Mouse (Mus musculus): Measurements from ENCODE around the gene Cxcr3.

The Cxcr3 gene

DNA sequence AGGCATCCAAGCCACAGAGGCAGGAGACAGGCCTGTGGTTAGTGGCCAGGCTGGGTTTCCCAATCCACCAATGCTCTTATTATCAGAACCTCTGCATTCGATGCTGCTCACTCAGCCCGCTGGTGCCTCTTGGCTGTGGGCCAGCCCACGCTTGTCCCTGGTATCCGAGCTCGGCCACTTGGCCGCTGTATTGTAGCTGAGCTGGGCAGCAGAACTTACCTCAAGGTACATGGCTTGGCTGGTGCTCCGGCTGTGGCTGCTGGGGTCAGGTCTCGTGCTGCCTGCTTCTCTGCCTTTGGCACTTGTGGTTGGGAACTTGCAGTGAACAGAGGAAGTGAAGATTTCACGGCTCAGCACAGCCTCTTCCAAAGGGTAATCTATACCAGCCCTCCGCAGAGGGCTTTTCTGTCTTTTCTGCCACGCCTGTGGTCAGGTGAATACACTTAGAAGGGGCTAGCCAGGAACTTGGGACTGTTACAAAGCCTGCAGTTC lies at the start of gene Cxcr3:
Gene Cxcr3 (minus strand): TSS at position 442 of the 492 bp plus-strand sequence.
- DNase-seq: peak; percentile 50

GRCm38 (mm10) chrX:101772035-101772434 lies 38.0 kb upstream of the Cxcr3 start:
- DNase-seq: peak; percentile 74

DNA sequence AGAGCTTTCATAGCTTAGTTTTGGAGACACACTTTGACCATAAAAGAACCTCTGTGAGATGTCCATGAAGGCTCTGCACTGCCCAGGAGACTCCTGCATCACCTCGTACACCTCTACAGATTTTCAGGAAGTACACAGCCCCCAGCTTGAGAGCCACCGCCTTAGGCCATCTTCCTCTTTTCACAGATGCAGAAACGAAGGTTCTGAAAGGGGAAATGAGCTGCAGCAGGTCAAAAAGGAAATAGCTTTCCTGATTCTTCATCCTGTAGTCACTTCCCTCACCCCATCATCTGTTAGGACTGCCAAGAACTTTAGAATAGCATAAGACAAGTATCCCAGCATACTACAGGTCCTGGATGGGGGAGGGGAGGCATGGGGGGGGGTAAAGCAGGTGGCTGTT lies 36.2 kb upstream of the Cxcr3 start:
- peak; percentile 28 for DNase-seq

GRCm38 (mm10) chrX:101769478-101769877 lies 35.4 kb upstream of the Cxcr3 start:
- DNase-seq: peak; percentile 20

GRCm38 (mm10) chrX:101767280-101767679 lies 33.2 kb upstream of the Cxcr3 start:
- DNase-seq: no peak

DNA sequence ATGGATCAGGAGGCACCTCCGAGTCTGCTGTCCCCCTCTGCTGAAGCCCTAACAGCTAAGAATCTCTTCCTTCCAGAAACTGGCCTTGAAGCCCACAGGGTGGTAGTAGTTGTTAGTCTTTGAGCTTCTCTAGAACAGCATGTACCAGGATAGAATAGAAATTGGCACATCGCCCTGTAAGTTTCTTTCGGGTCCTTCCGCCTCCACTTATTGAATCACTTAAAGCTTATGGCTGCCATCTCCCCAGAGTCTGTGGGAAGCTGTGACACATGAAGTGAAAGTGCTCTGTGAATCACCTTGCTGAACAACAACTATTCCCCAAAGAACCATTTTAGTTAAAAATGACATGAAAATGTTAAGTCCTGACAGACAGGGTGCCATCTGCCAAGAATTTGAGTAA lies 31.0 kb upstream of the Cxcr3 start:
- DNase-seq: no peak

- no peak for DNase-seq
Measured at GRCm38 (mm10) chrX:101764621-101765020, 30.6 kb upstream of the Cxcr3 start.

- no peak for DNase-seq
Measured at GRCm38 (mm10) chrX:101754478-101754877, 20.4 kb upstream of the Cxcr3 start.

DNA sequence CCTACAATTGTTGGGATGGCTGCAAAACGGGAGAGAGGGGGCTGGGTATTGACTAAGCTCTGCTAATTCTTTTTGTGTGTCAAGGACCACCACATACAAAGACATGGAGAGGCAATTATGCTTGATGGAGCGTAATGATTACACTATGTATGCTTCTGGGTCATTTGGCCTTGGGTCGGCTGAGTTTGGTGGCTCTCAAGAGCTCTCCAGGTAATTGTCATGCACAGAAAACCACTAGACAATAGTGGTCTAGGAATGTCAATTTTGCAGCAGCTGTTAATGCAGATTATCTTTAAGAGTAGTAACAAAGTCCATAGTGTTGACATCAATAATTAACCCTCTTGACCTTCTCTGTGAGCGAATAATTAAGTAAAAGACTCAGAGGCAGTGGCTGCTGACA lies 16.1 kb upstream of the Cxcr3 start:
- DNase-seq: no peak

DNA sequence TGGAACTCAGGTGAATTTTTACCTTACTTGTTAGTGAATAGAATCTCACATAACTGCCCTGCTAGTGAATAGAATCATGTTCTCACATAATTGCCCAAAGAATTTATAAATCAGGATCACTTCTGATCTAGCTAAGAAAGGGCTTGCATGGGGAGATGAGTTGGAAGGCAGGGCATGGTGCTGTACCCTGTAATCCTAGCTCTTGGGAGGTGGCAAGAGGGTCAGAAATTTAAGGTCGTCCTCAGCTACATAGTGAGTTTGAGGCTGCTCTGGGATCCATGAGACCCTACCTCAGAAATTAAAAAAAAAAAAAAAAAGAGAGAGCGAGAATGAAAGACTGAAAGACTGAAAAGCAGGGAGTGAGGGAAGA lies 7.0 kb upstream of the Cxcr3 start:
- DNase-seq: no peak

DNA sequence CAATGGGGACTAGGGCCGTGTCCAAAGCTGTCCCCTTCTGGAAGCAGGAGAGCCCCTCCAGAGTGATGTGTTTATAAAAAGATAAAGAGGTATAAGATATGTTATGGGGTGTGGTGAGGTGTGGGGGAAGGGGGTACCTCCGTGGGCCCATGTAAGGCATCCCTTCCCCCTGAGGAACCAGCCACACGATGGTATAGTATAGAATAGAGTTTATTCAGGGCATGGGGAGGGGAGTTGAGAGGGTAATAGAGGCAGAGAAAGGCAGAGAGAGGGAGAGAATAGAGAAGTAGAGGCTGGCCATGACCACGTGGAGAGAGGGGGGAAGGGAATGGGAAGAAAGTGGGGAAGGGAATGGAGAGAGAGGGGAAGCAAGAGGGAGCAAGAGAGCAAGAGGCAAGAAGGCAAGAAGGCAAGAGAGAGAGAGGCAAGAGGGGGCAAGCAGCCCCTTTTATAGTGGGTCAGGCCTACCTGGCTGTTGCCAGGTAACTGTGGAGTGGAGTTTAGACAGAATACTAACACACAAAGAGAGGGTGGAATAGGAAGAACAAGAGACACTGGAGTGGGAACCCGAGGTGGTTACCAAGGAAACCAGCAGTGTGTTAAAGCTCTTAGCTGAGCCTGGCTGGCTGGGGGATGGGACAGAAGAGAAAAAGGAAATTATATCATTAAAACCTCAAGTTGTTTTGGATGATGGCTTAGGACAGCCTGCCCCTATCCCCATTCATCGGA lies 6.4 kb upstream of the Cxcr3 start:
- DNase-seq: no peak

GRCm38 (mm10) chrX:101737201-101737600 lies 3.1 kb upstream of the Cxcr3 start:
- no peak for DNase-seq

- DNase-seq: no peak
Measured at GRCm38 (mm10) chrX:101734981-101735380, 912 bp upstream of the Cxcr3 start.

DNA sequence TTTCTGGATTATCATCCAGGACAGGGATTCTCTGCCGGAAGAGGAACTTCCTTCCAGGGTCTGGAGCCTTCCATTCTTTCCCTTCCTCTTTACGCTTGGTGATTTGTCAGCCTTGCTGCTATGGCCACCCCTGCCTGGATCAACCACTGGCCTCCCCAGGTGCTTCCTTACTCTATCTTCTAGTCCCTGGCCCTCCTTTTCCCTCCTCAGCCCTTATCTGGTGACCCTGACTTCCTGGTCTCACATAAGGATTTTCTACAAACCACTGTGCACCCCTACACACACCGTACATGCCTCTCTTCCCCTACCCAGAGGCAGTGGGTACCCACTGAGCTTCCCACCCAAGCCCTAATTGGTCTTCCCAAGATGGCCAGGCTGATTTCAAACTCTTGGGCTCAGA lies 781 bp downstream of the Cxcr3 start:
- no peak for DNase-seq

DNA sequence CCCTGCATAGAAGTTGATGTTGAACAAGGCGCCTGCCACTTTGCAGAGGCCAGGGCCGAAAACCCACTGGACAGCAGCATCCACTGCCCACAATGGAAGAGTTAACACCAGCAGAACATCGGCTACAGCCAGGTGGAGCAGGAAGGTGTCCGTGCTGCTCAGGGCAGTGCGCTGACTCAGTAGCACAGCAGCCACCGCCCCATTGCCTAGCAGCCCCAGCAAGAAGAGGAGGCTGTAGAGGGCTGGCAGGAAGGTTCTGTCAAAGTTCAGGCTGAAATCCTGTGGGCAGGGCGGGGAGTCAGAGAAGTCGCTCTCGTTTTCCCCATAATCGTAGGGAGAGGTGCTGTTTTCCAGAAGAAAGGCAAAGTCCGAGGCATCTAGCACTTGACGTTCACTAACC lies 1.4 kb downstream of the Cxcr3 start:
- no peak for DNase-seq

GRCm38 (mm10) chrX:101730010-101730409 lies 4.1 kb downstream of the Cxcr3 start:
- DNase-seq: no peak

- no peak for DNase-seq
Measured at GRCm38 (mm10) chrX:101720401-101720800, 13.7 kb downstream of the Cxcr3 start.

DNA sequence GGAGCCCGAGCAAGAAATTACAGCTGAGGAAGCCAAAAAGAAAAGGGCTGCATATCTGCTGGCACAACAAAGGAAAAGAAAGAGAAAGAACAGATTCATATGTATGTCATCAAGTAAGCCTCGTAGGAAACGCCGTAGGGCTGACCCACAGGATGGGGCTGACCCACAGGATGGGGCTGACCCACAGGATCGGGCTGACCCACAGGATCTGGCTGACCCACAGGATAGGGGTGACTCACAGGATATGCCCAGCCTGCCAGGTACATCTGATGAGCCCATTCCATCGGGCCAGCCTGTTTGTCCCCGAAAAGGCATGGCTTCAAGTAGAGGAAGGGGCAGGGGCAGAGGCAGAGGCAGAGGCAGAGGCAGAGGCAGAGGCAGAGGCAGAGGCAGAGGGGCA lies 29.0 kb downstream of the Cxcr3 start:
- DNase-seq: no peak

GRCm38 (mm10) chrX:101698232-101698631 lies 35.8 kb downstream of the Cxcr3 start:
- DNase-seq: no peak

GRCm38 (mm10) chrX:101697537-101697936 lies 36.5 kb downstream of the Cxcr3 start:
- DNase-seq: no peak

GRCm38 (mm10) chrX:101695686-101696085 lies 38.4 kb downstream of the Cxcr3 start:
- DNase-seq: no peak
